Mouse (Mus musculus) forebrain, embryonic 10.5 days (tissue): ENCODE measurements around the gene Rps18. TPM values are rescaled to one million over a fixed set of nuclear protein-coding genes. Genes with fewer than 3 reads are reported as not detected.
A peak's percentile ranks its signal among the peaks of the same experiment; 100 is the strongest.
"Not testable (repeated sequence)": the region's sequence is repeated elsewhere in the genome, so short reads cannot be mapped to it uniquely, and the experiment has no call there.

Experiments used
- DNase-seq: peaks from one replicate; pipeline ENCODE4 v3.0.0-alpha.2; 2017; ENCODE audit warnings: low spot score; ENCODE audit errors: extremely low spot score
- H3K27ac ChIP-seq: fragments of 300-500 bp; sonication (generic); 2 replicates; pipeline ENCODE4 v1.5.1; 2016; ENCODE audit warnings: mild to moderate bottlenecking
- H3K27me3 ChIP-seq: fragments of 300-500 bp; sonication (generic); 2 replicates; pipeline ENCODE4 v1.6.1; 2016; ENCODE audit warnings: mild to moderate bottlenecking; ENCODE audit not compliant: poor library complexity, severe bottlenecking
- H3K36me3 ChIP-seq: fragments of 300-500 bp; sonication (generic); replicated peaks from 2 replicates; pipeline ENCODE4 v1.6.1; 2016; ENCODE audit warnings: mild to moderate bottlenecking, moderate library complexity
- H3K4me1 ChIP-seq: fragments of 300-500 bp; sonication (generic); 2 replicates; pipeline ENCODE4 v1.6.1; 2016
- H3K4me3 ChIP-seq: fragments of 300-500 bp; sonication (generic); 2 replicates; pipeline ENCODE4 v1.5.1; 2016; ENCODE audit warnings: mild to moderate bottlenecking, moderate library complexity
- H3K9me3 ChIP-seq: fragments of 300-500 bp; sonication (generic); 2 replicates; pipeline ENCODE4 v1.6.1; 2016; ENCODE audit warnings: mild to moderate bottlenecking, moderate library complexity
- WGBS: fragments of 180-500 bp; shearing (Covaris S2); methylation state at CpG from one replicate; pipeline ENCODE4 v1.1.7; 2016; 5-methylcytosine and 5-hydroxymethylcytosine counted together
- polyA plus RNA-seq: library from polyadenylated mRNA; unstranded; fragments of >200 nt; fragmentation: Nextera tagmentation; extraction: Ambion mirVana; gene quantifications from 2 replicates; pipeline ENCODE4 v1.2.1, GENCODE M21; 2016

The Rps18 gene
- polyA plus RNA-seq = 1,596 and 1,663 TPM in 2 replicates

GRCm38 (mm10) chr17:33955555-33956214, at the start of gene Rps18, which contains the start of gene Vps52:
TSS of gene Rps18 (minus strand) at chr17:33956001.
TSS of gene Vps52 (plus strand) at chr17:33955812.
- Histone ChIP-seq H3K36me3 (peaks cover 72% of the 10 kb centered on the region), H3K27me3 (no peaks in the 10 kb centered on the region), H3K4me1 (peaks cover 57% of the 10 kb centered on the region), H3K4me3 (peak within 1 kb of the TSS; percentile 71), H3K9me3 (no peaks in the 10 kb centered on the region), H3K27ac (peak within 1 kb of the TSS; percentile 95)
- under 1% methylated on average over 50 of the region's 50 CpGs for WGBS
- peak; percentile 94 for DNase-seq

- Histone ChIP-seq H3K27ac (no peak overlapping the region), H3K27me3 (peaks cover 39% of the 10 kb centered on the region), H3K9me3 (no peaks in the 10 kb centered on the region), H3K36me3 (no peaks in the 10 kb centered on the region), H3K4me1 (peaks cover 20% of the 10 kb centered on the region), H3K4me3 (no peak overlapping the region)
- peak; percentile 66 for DNase-seq
- 3% methylated on average over 5 of the region's 5 CpGs for WGBS
Measured at GRCm38 (mm10) chr17:34003426-34003825, 47.6 kb upstream of the Rps18 start.

GRCm38 (mm10) chr17:34000796-34001195, 45.0 kb upstream of the Rps18 start:
- H3K9me3 ChIP-seq, DNase-seq, H3K36me3 ChIP-seq, H3K27ac ChIP-seq: not testable (repeated sequence)
- Histone ChIP-seq H3K4me3 (peak overlapping the region; percentile 73; the same call in 1 of the 2 replicates), H3K27me3 (peaks cover 55% of the 10 kb centered on the region), H3K4me1 (peaks cover 20% of the 10 kb centered on the region)
- 60% methylated on average over 2 of the region's 2 CpGs for WGBS

GRCm38 (mm10) chr17:34000150-34000537, 44.3 kb upstream of the Rps18 start, which contains the start of gene H2-K1:
TSS of gene H2-K1 (minus strand) at chr17:34000347.
- peak; percentile 75 for DNase-seq
- peak within 1 kb of the TSS; percentile 73 for H3K4me3 ChIP-seq
- H3K27ac ChIP-seq = peak within 1 kb of the TSS; percentile 82
- peaks cover 20% of the 10 kb centered on the region for H3K4me1 ChIP-seq
- no peaks in the 10 kb centered on the region for H3K36me3 ChIP-seq
- under 1% methylated on average over 30 of the region's 30 CpGs for WGBS
- peaks cover 55% of the 10 kb centered on the region for H3K27me3 ChIP-seq
- H3K9me3 ChIP-seq = no peaks in the 10 kb centered on the region

- peak overlapping the region; percentile 73 for H3K4me3 ChIP-seq
- DNase-seq = no peak
- peak overlapping the region; percentile 82 for H3K27ac ChIP-seq
- H3K27me3 ChIP-seq = peaks cover 55% of the 10 kb centered on the region
- peaks cover 20% of the 10 kb centered on the region for H3K4me1 ChIP-seq
- 2% methylated on average over 87 of the region's 87 CpGs for WGBS
- H3K36me3 ChIP-seq = no peaks in the 10 kb centered on the region
- H3K9me3 ChIP-seq = no peaks in the 10 kb centered on the region
Measured at GRCm38 (mm10) chr17:33999341-34000149, 43.7 kb upstream of the Rps18 start.

GRCm38 (mm10) chr17:33998697-33999096, 42.9 kb upstream of the Rps18 start:
- WGBS = 71% methylated on average over 5 of the region's 5 CpGs
- not testable (repeated sequence) for H3K9me3 ChIP-seq, H3K36me3 ChIP-seq, H3K27ac ChIP-seq, DNase-seq
- peaks cover 55% of the 10 kb centered on the region for H3K27me3 ChIP-seq
- 0 out of 2 replicates have a peak overlapping the region, but pooled peaks have one; percentile 73 for H3K4me3 ChIP-seq
- H3K4me1 ChIP-seq = peaks cover 20% of the 10 kb centered on the region

GRCm38 (mm10) chr17:33997025-33997424, 41.2 kb upstream of the Rps18 start:
- not testable (repeated sequence) for H3K27ac ChIP-seq, DNase-seq, H3K9me3 ChIP-seq, H3K36me3 ChIP-seq, H3K4me3 ChIP-seq
- Histone ChIP-seq H3K27me3 (peaks cover 52% of the 10 kb centered on the region), H3K4me1 (peaks cover 17% of the 10 kb centered on the region)
- WGBS = 98% methylated on average over 2 of the region's 2 CpGs

- Histone ChIP-seq H3K4me3 (no peak overlapping the region), H3K36me3 (no peaks in the 10 kb centered on the region), H3K9me3 (no peaks in the 10 kb centered on the region), H3K4me1 (peaks cover 16% of the 10 kb centered on the region), H3K27me3 (peaks cover 38% of the 10 kb centered on the region), H3K27ac (no peak overlapping the region)
- no peak for DNase-seq
- 76% methylated on average over 3 of the region's 3 CpGs for WGBS
Measured at GRCm38 (mm10) chr17:33995651-33996050, 39.9 kb upstream of the Rps18 start.

- H3K4me3 ChIP-seq = no peak overlapping the region
- H3K36me3 ChIP-seq = no peaks in the 10 kb centered on the region
- 92% methylated on average over 8 of the region's 8 CpGs for WGBS
- H3K27ac ChIP-seq = no peak overlapping the region
- DNase-seq = no peak
- H3K9me3 ChIP-seq = no peaks in the 10 kb centered on the region
- peaks cover 9% of the 10 kb centered on the region for H3K4me1 ChIP-seq
- H3K27me3 ChIP-seq = peaks cover 31% of the 10 kb centered on the region
Measured at GRCm38 (mm10) chr17:33994959-33995358, 39.2 kb upstream of the Rps18 start.

GRCm38 (mm10) chr17:33991788-33992664, 36.2 kb upstream of the Rps18 start:
- Histone ChIP-seq H3K4me1 (no peaks in the 10 kb centered on the region), H3K9me3 (no peaks in the 10 kb centered on the region), H3K4me3 (no peak overlapping the region; the same call in 1 of the 2 replicates), H3K27me3 (peaks cover 11% of the 10 kb centered on the region), H3K36me3 (no peaks in the 10 kb centered on the region), H3K27ac (no peak overlapping the region)
- peak; percentile 76 for DNase-seq
- 31% methylated on average over 10 of the region's 10 CpGs for WGBS

- 11% methylated on average over 8 of the region's 8 CpGs for WGBS
- not testable (repeated sequence) for H3K36me3 ChIP-seq, H3K27ac ChIP-seq, H3K9me3 ChIP-seq
- peaks cover 35% of the 10 kb centered on the region for H3K4me1 ChIP-seq
- H3K4me3 ChIP-seq = peak overlapping the region; percentile 65
- peaks cover 38% of the 10 kb centered on the region for H3K27me3 ChIP-seq
- peak; percentile 60 for DNase-seq
Measured at GRCm38 (mm10) chr17:33982136-33982535, 26.3 kb upstream of the Rps18 start.

GRCm38 (mm10) chr17:33981192-33981909, 25.6 kb upstream of the Rps18 start:
- Histone ChIP-seq H3K27ac (peak overlapping the region; percentile 89), H3K4me1 (peaks cover 35% of the 10 kb centered on the region), H3K27me3 (peaks cover 46% of the 10 kb centered on the region), H3K4me3 (peak overlapping the region; percentile 65)
- 2% methylated on average over 27 of the region's 27 CpGs for WGBS
- peak; percentile 91 for DNase-seq
- H3K36me3 ChIP-seq, H3K9me3 ChIP-seq: not testable (repeated sequence)
